Mouse (Mus musculus): ENCODE data around the gene Nup107. TPM values are rescaled to one million over a fixed set of nuclear protein-coding genes. Genes with fewer than 3 reads are reported as not detected.
A peak's percentile ranks its signal among the peaks of the same experiment; 100 is the strongest.

Gene Nup107
- polyA plus RNA-seq, 1 experiment from 2014 or later, result 73.3 TPM

- Histone ChIP-seq H3K36me3 (no peaks in the 10 kb centered on the region), H3K4me2 (replicated peaks) (no peak overlapping the region), H3K9me3 (0 out of 2 replicates have a peak, but pooled peaks cover 4% of the 10 kb centered on the region), H3K4me3 (no peak overlapping the region), H3K4me1 (no peaks in the 10 kb centered on the region), H3K27me3 (no peaks in the 10 kb centered on the region), H3K9ac (replicated peaks) (no peak overlapping the region), H3K27ac (replicated peaks) (no peak overlapping the region)
- ATAC-seq (ENCODE audit: low FRiP score, low read depth), result no peak
- 89% methylated on average over 6 of the region's 6 CpGs for WGBS
Observed at GRCm38 (mm10) chr10:117798436-117799035, 6.0 kb upstream of the Nup107 start.

GRCm38 (mm10) chr10:117797684-117798083, 5.2 kb upstream of the Nup107 start:
- ATAC-seq (ENCODE audit: low FRiP score, low read depth), result no peak
- Histone ChIP-seq H3K9ac (replicated peaks) (no peak overlapping the region), H3K4me3 (no peak overlapping the region), H3K27ac (replicated peaks) (no peak overlapping the region), H3K27me3 (no peaks in the 10 kb centered on the region), H3K9me3 (0 out of 2 replicates have a peak, but pooled peaks cover 4% of the 10 kb centered on the region), H3K4me1 (peaks cover 6% of the 10 kb centered on the region), H3K36me3 (no peaks in the 10 kb centered on the region), H3K4me2 (replicated peaks) (no peak overlapping the region)
- WGBS, result 72% methylated on average over 7 of the region's 7 CpGs

GRCm38 (mm10) chr10:117797106-117797505, 4.6 kb upstream of the Nup107 start:
- Histone ChIP-seq H3K27ac (replicated peaks) (no peak overlapping the region), H3K9ac (replicated peaks) (no peak overlapping the region), H3K4me2 (replicated peaks) (no peak overlapping the region), H3K4me3 (no peak overlapping the region), H3K4me1 (peaks cover 6% of the 10 kb centered on the region), H3K9me3 (0 out of 2 replicates have a peak, but pooled peaks cover 4% of the 10 kb centered on the region), H3K36me3 (no peaks in the 10 kb centered on the region), H3K27me3 (no peaks in the 10 kb centered on the region)
- ATAC-seq (ENCODE audit: low FRiP score, low read depth), result no peak
- 87% methylated on average over 12 of the region's 12 CpGs for WGBS

- Histone ChIP-seq H3K9ac (replicated peaks) (no peak overlapping the region), H3K4me2 (replicated peaks) (no peak overlapping the region), H3K36me3 (no peaks in the 10 kb centered on the region), H3K27me3 (no peaks in the 10 kb centered on the region), H3K4me3 (no peak overlapping the region), H3K4me1 (peaks cover 14% of the 10 kb centered on the region), H3K27ac (replicated peaks) (no peak overlapping the region), H3K9me3 (0 out of 2 replicates have a peak, but pooled peaks cover 4% of the 10 kb centered on the region)
- 94% methylated on average over 7 of the region's 7 CpGs for WGBS
- no peak for ATAC-seq (ENCODE audit: low FRiP score, low read depth)
Observed at GRCm38 (mm10) chr10:117796181-117796580, 3.7 kb upstream of the Nup107 start.

- no peak for ATAC-seq (ENCODE audit: low FRiP score, low read depth)
- 0 out of 2 replicates have a peak, but pooled peaks cover 4% of the 10 kb centered on the region for H3K9me3 ChIP-seq
- no peak overlapping the region for H3K27ac ChIP-seq (replicated peaks)
- no peak overlapping the region for H3K4me2 ChIP-seq (replicated peaks)
- no peak overlapping the region for H3K4me3 ChIP-seq
- H3K4me1 ChIP-seq, result peaks cover 20% of the 10 kb centered on the region
- 76% methylated on average over 4 of the region's 4 CpGs for WGBS
- no peak overlapping the region for H3K9ac ChIP-seq (replicated peaks)
- H3K27me3 ChIP-seq, result no peaks in the 10 kb centered on the region
- H3K36me3 ChIP-seq, result no peaks in the 10 kb centered on the region
Observed at GRCm38 (mm10) chr10:117795206-117795605, 2.7 kb upstream of the Nup107 start.

GRCm38 (mm10) chr10:117793436-117794030, 1.0 kb upstream of the Nup107 start:
- Histone ChIP-seq H3K4me3 (peak overlapping the region; percentile 87; the same call in 1 of the 2 replicates), H3K27ac (replicated peaks) (0 out of 2 replicates have a peak overlapping the region, but pooled peaks have one; percentile 56), H3K9me3 (0 out of 2 replicates have a peak, but pooled peaks cover 4% of the 10 kb centered on the region), H3K36me3 (no peaks in the 10 kb centered on the region), H3K9ac (replicated peaks) (no peak overlapping the region), H3K4me1 (peaks cover 20% of the 10 kb centered on the region), H3K4me2 (replicated peaks) (peak overlapping the region; percentile 88), H3K27me3 (no peaks in the 10 kb centered on the region)
- WGBS, result 78% methylated on average over 11 of the region's 11 CpGs
- ATAC-seq (ENCODE audit: low FRiP score, low read depth), result no peak

GRCm38 (mm10) chr10:117791171-117791470, 1.4 kb downstream of the Nup107 start:
- no peak overlapping the region for H3K9ac ChIP-seq (replicated peaks)
- peaks cover 20% of the 10 kb centered on the region for H3K4me1 ChIP-seq
- H3K4me2 ChIP-seq (replicated peaks), result peak overlapping the region; percentile 88
- 0 out of 2 replicates have a peak, but pooled peaks cover under 1% of the 10 kb centered on the region for H3K9me3 ChIP-seq
- no peaks in the 10 kb centered on the region for H3K27me3 ChIP-seq
- no peak overlapping the region for H3K27ac ChIP-seq (replicated peaks)
- WGBS, result 92% methylated on average over 2 of the region's 2 CpGs
- peaks cover 20% of the 10 kb centered on the region for H3K36me3 ChIP-seq
- ATAC-seq (ENCODE audit: low FRiP score, low read depth), result no peak
- H3K4me3 ChIP-seq, result no peak overlapping the region

GRCm38 (mm10) chr10:117790421-117791170, 1.9 kb downstream of the Nup107 start:
- 94% methylated on average over 17 of the region's 17 CpGs for WGBS

GRCm38 (mm10) chr10:117790011-117790410, 2.5 kb downstream of the Nup107 start:
- Histone ChIP-seq H3K9ac (replicated peaks) (no peak overlapping the region), H3K27ac (replicated peaks) (no peak overlapping the region), H3K4me2 (replicated peaks) (no peak overlapping the region), H3K9me3 (no peaks in the 10 kb centered on the region), H3K4me1 (peaks cover 20% of the 10 kb centered on the region), H3K27me3 (no peaks in the 10 kb centered on the region), H3K36me3 (peaks cover 30% of the 10 kb centered on the region), H3K4me3 (no peak overlapping the region)
- WGBS, result 96% methylated on average over 1 of the region's 1 CpGs
- ATAC-seq (ENCODE audit: low FRiP score, low read depth), result no peak

More at GRCm38 (mm10) chr10:117790421-117791170, 1.9 kb downstream of the Nup107 start:
- no peaks in the 10 kb centered on the region for H3K9me3 ChIP-seq
- H3K4me2 ChIP-seq (replicated peaks), result no peak overlapping the region
- H3K27ac ChIP-seq (replicated peaks), result no peak overlapping the region
- H3K9ac ChIP-seq (replicated peaks), result no peak overlapping the region
- H3K36me3 ChIP-seq, result peaks cover 25% of the 10 kb centered on the region
- peaks cover 20% of the 10 kb centered on the region for H3K4me1 ChIP-seq
- ATAC-seq (ENCODE audit: low FRiP score, low read depth), result no peak
- H3K27me3 ChIP-seq, result no peaks in the 10 kb centered on the region
- no peak overlapping the region for H3K4me3 ChIP-seq

- Histone ChIP-seq H3K9ac (replicated peaks) (no peak overlapping the region), H3K27ac (replicated peaks) (no peak overlapping the region), H3K4me3 (no peak overlapping the region), H3K27me3 (no peaks in the 10 kb centered on the region), H3K9me3 (no peaks in the 10 kb centered on the region), H3K36me3 (peaks cover 76% of the 10 kb centered on the region), H3K4me1 (no peaks in the 10 kb centered on the region), H3K4me2 (replicated peaks) (no peak overlapping the region)
- no peak for ATAC-seq (ENCODE audit: low FRiP score, low read depth)
- 97% methylated on average over 7 of the region's 7 CpGs for WGBS
Observed at GRCm38 (mm10) chr10:117784646-117785045, 7.9 kb downstream of the Nup107 start.

- Histone ChIP-seq H3K36me3 (peaks cover 82% of the 10 kb centered on the region), H3K4me1 (no peaks in the 10 kb centered on the region), H3K4me2 (replicated peaks) (no peak overlapping the region), H3K27ac (replicated peaks) (no peak overlapping the region), H3K27me3 (no peaks in the 10 kb centered on the region), H3K9ac (replicated peaks) (no peak overlapping the region), H3K9me3 (no peaks in the 10 kb centered on the region), H3K4me3 (no peak overlapping the region)
- no peak for ATAC-seq (ENCODE audit: low FRiP score, low read depth)
- WGBS, result 95% methylated on average over 13 of the region's 13 CpGs
Observed at GRCm38 (mm10) chr10:117783786-117784420, 8.6 kb downstream of the Nup107 start.

All from midbrain, embryonic 12.5 days (tissue).